Mouse (Mus musculus): ENCODE results near the gene Ifnl3. TPM values are rescaled to one million over a fixed set of nuclear protein-coding genes. Genes with fewer than 3 reads are reported as not detected.
A peak's percentile ranks its signal among the peaks of the same experiment; 100 is the strongest.

The Ifnl3 gene
- total and polyA plus RNA-seq, 3 experiments, result not detected

DNA sequence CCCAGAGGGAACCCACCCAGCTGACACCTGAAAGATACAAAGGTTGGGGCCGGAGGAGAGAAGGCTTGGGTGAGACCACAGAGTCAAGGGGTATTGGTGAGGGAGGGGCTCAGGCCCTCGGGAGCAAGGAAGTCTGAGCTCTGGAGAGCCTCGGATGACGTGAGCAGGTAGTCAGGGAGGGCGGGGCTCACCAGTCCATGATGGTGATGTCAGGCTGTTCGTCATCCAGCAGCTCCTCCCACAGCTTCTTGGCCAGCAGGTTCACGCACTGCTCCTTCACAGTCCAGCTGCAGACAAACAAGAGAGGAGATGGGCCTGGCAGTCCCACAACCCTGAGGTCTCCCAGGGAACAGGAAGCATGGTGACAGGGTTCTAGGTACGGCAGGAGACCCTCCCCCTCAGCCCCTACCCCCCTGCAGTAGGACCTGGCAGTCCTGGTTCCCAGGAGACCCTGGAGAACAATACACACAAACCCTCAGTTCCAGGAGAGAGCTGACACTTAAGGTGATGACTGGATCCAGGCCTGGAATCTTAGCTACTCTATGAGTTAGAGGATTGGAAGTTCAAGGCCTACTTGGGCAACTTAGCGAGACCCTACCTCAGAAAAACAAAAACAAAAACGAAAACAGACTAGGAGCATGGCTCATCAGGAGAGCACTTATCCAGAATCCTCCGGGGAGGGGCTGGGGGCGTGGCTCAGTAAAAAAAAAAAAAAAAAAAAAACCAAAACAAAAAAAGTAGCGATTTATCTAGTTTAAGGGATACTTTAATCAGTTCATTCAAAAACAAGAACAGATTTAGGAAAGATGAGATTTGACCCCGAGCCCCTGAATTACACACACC, 22.6 kb downstream of the Ifnl3 start:
- Histone ChIP-seq H3K4me3 (ENCODE audit: control insufficient read depth in 1 of 2, insufficient read depth in 1 of 2, low read depth in 2 of 2, low read length in 2 of 2) (no peak overlapping the region), H3K27ac (ENCODE audit: control insufficient read depth, low read depth, low read length) (no peak overlapping the region)

GRCm38 (mm10) chr7:28545891-28546210, 23.2 kb downstream of the Ifnl3 start:
- TF ChIP-seq E2F4 (IDR thresholded peaks at IDR 0.05; ENCODE audit: borderline replicate concordance, low read depth, low read length) (no peak), GATA1 (IDR thresholded peaks at IDR 0.05; ENCODE audit: low read depth, low read length) (no peak), ELF1 (IDR thresholded peaks at IDR 0.05; ENCODE audit: low read depth, low read length) (no peak), NRF1 (IDR thresholded peaks at IDR 0.05; ENCODE audit: insufficient read depth, low read depth, low read length, poor library complexity, severe bottlenecking) (no peak), MAFK (IDR thresholded peaks at IDR 0.05; ENCODE audit: borderline replicate concordance, low read depth, low read length) (no peak), MEF2A (IDR thresholded peaks at IDR 0.05; ENCODE audit: extremely low read depth, insufficient replicate concordance, low read depth, low read length, poor library complexity, severe bottlenecking) (no peak), RCOR1 (IDR thresholded peaks at IDR 0.05; ENCODE audit: low read depth, low read length) (no peak), CTCF (IDR thresholded peaks at IDR 0.05 in 2 of 3, conservative IDR thresholded peaks at IDR 0.05 in 1 of 3; ENCODE audit: control insufficient read depth in 1 of 3, insufficient read depth in 1 of 3, low read depth in 2 of 3, low read length in 3 of 3, poor library complexity in 1 of 3, severe bottlenecking in 1 of 3) (no peak), SIN3A (IDR thresholded peaks at IDR 0.05; ENCODE audit: low read length) (no peak), HCFC1 (IDR thresholded peaks at IDR 0.05; ENCODE audit: low read depth, low read length) (no peak), CHD1 (IDR thresholded peaks at IDR 0.05; ENCODE audit: low read depth, low read length) (no peak), EP300 (IDR thresholded peaks at IDR 0.05; ENCODE audit: low read depth in 1 of 2, low read length in 2 of 2) (no peak), ZNF384 (IDR thresholded peaks at IDR 0.05; ENCODE audit: low read depth, low read length) (no peak), RAD21 (IDR thresholded peaks at IDR 0.05; ENCODE audit: low read depth, low read length) (no peak), POLR2A (IDR thresholded peaks at IDR 0.05; ENCODE audit: control insufficient read depth in 1 of 2, insufficient read depth in 1 of 2, low read depth in 1 of 2, low read length in 2 of 2, poor library complexity in 1 of 2) (no peak)
- no peaks in the 10 kb centered on the region; a peak in 1 of 4 replicates for H3K27me3 ChIP-seq (ENCODE audit: control insufficient read depth in 1 of 2, insufficient read depth in 2 of 2, low read length in 2 of 2)
- no peak for DNase-seq (ENCODE audit: low read depth, low spot score)
- H3K27ac ChIP-seq (ENCODE audit: control insufficient read depth, low read depth, low read length), result no peak overlapping the region
- no peaks in the 10 kb centered on the region for H3K9me3 ChIP-seq (replicated peaks; ENCODE audit: insufficient read depth, low read length)
- no peaks in the 10 kb centered on the region for H3K79me2 ChIP-seq (ENCODE audit: control insufficient read depth, insufficient read depth, low read length, poor library complexity)
- 0 out of 4 replicates have a peak, but pooled peaks cover 0 to 3% of the 10 kb centered on the region in 2 experiments for H3K4me1 ChIP-seq (ENCODE audit: control insufficient read depth in 1 of 2, insufficient read depth in 2 of 2, low read length in 2 of 2)
- H3K36me3 ChIP-seq (ENCODE audit: control insufficient read depth in 1 of 2, insufficient read depth in 2 of 2, low read length in 2 of 2), result no peaks in the 10 kb centered on the region
- H3K9ac ChIP-seq (ENCODE audit: control insufficient read depth, low read depth, low read length, poor library complexity, severe bottlenecking), result no peak overlapping the region
- no peak overlapping the region for H3K4me3 ChIP-seq (ENCODE audit: control insufficient read depth in 1 of 2, insufficient read depth in 1 of 2, low read depth in 2 of 2, low read length in 2 of 2)

More for the DNA sequence above, 22.6 kb downstream of the Ifnl3 start:
- Histone ChIP-seq H3K9ac (ENCODE audit: control insufficient read depth, low read depth, low read length, poor library complexity, severe bottlenecking) (no peak overlapping the region), H3K79me2 (ENCODE audit: control insufficient read depth, insufficient read depth, low read length, poor library complexity) (no peaks in the 10 kb centered on the region), H3K4me1 (ENCODE audit: control insufficient read depth in 1 of 2, insufficient read depth in 2 of 2, low read length in 2 of 2) (0 out of 4 replicates have a peak, but pooled peaks cover 0 to 3% of the 10 kb centered on the region in 2 experiments), H3K27me3 (ENCODE audit: control insufficient read depth in 1 of 2, insufficient read depth in 2 of 2, low read length in 2 of 2) (no peaks in the 10 kb centered on the region; a peak in 1 of 4 replicates), H3K36me3 (ENCODE audit: control insufficient read depth in 1 of 2, insufficient read depth in 2 of 2, low read length in 2 of 2) (no peaks in the 10 kb centered on the region), H3K9me3 (replicated peaks; ENCODE audit: insufficient read depth, low read length) (no peaks in the 10 kb centered on the region)
- no peak for DNase-seq (ENCODE audit: low read depth, low spot score)
- TF ChIP-seq ETS1 (IDR thresholded peaks at IDR 0.05; ENCODE audit: low read depth, low read length), result no peak
- TF ChIP-seq USF1 (IDR thresholded peaks at IDR 0.05; ENCODE audit: low read depth, low read length), result no peak
- TF ChIP-seq CTCF (IDR thresholded peaks at IDR 0.05 in 2 of 3, conservative IDR thresholded peaks at IDR 0.05 in 1 of 3; ENCODE audit: control insufficient read depth in 1 of 3, insufficient read depth in 1 of 3, low read depth in 2 of 3, low read length in 3 of 3, poor library complexity in 1 of 3, severe bottlenecking in 1 of 3), result no peak
- TF ChIP-seq HCFC1 (IDR thresholded peaks at IDR 0.05; ENCODE audit: low read depth, low read length), result no peak
- no peak for TF ChIP-seq NELFE (IDR thresholded peaks at IDR 0.05; ENCODE audit: low read depth, low read length)
- TF ChIP-seq ZNF384 (IDR thresholded peaks at IDR 0.05; ENCODE audit: low read depth, low read length), result peak; percentile 52
- TF ChIP-seq RCOR1 (IDR thresholded peaks at IDR 0.05; ENCODE audit: low read depth, low read length), result no peak
- TF ChIP-seq CHD2 (IDR thresholded peaks at IDR 0.05; ENCODE audit: low read length), result no peak

Data from MEL (cell line).